Mouse (Mus musculus) ES-E14 (cell line): ENCODE measurements around the gene Madd.

ENCODE experiments used
- CHD2 ChIP-seq: IDR thresholded peaks from 2 replicates; pipeline ENCODE4 v1.6.1; 2014; ENCODE audit warnings: mild to moderate bottlenecking, low read depth, low read length, inconsistent platforms
- HCFC1 ChIP-seq: IDR thresholded peaks from 2 replicates; pipeline ENCODE4 v1.6.1; 2012; ENCODE audit warnings: low read length, inconsistent platforms, borderline replicate concordance; ENCODE audit not compliant: insufficient read depth
- MAFK ChIP-seq: IDR thresholded peaks from 2 replicates; pipeline ENCODE4 v1.6.1; 2014; ENCODE audit warnings: mild to moderate bottlenecking, low read depth, low read length, inconsistent platforms; ENCODE audit not compliant: insufficient read depth
- ZC3H11A ChIP-seq: IDR thresholded peaks from 2 replicates; pipeline ENCODE4 v1.6.1; 2012; ENCODE audit warnings: low read depth, mild to moderate bottlenecking, inconsistent platforms, low read length, borderline replicate concordance
- ZNF384 ChIP-seq: IDR thresholded peaks from 2 replicates; pipeline ENCODE4 v1.6.1; 2012; ENCODE audit warnings: low read depth, low read length, inconsistent platforms

DNA sequence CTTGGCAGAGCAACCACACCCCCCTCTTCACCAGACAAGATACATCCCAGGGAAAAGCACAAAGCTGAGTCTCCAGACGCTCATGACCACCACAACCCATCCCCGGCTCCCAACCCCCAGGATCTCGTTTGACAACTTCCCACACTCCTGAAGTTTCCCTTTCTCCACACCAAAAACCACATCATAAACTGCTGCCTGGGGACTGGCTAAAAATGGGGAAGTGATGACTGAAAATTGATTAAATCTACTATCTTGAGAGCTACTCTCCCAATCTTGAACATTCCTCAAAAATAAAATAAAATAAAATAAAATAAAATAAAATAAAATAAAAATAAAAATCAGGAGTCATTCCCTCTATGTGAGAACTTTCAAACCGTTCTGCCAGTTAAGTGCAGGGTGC, 20.7 kb downstream of the Madd start:
- TF ChIP-seq CHD2 (no peak), ZC3H11A (no peak), HCFC1 (no peak), MAFK (no peak), ZNF384 (no peak)
